Mouse (Mus musculus) spleen, postnatal 10 days (tissue): ENCODE data around the gene Armh4.
"Not testable (repeated sequence)": the region's sequence is repeated elsewhere in the genome, so short reads cannot be mapped to it uniquely, and the experiment has no call there.

Experiments
- DNase-seq, 2 experiments: peaks; one replicate each; pipeline ENCODE4 v3.0.0; 2021 to 2022; ENCODE audit warnings: low spot score in 2 of 2

Gene Armh4

DNA sequence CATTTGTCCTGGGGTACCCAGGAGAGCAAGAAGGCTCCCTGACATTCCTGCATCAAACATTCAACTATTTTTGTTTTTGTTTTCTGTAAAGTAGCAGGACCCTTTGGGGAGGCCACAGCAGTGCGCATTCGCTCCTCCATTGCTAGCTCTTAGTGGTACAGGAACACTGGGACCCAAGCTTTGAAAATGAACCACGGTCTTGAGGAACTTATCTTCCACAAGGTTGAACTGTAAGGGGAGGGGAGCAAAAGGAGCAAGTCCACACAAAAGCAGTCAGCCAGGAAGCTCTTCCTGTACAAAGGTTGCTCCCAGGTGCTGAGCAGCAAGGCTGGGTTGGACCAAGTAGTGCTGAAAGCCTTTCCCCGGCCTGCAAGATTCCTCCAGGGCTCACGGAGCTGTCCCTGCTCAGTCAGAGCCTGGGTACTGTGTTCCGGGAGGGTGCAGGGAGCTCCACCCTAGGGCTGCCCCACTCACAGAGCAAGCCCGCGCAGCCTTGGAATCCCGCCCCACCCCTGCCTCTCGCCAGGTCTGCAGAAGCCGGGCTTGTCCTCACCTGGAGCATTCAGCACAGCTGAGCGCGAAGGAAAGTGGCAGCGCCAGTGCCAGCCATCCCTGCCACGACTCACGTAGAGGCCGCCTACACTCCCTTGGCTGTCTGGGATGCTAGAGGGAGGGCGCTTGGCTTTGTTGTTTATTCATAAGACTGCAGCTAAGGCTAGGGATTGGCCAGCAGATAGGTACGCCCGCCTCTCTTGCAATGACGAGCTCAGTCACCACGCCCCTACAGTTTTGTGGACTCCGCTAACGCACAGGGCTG lies at the start of gene Armh4:
Armh4 (minus strand) TSS at position 669 of the 817 bp plus-strand sequence.
- peak in 1 of 2 experiments; percentile 12 for DNase-seq

DNA sequence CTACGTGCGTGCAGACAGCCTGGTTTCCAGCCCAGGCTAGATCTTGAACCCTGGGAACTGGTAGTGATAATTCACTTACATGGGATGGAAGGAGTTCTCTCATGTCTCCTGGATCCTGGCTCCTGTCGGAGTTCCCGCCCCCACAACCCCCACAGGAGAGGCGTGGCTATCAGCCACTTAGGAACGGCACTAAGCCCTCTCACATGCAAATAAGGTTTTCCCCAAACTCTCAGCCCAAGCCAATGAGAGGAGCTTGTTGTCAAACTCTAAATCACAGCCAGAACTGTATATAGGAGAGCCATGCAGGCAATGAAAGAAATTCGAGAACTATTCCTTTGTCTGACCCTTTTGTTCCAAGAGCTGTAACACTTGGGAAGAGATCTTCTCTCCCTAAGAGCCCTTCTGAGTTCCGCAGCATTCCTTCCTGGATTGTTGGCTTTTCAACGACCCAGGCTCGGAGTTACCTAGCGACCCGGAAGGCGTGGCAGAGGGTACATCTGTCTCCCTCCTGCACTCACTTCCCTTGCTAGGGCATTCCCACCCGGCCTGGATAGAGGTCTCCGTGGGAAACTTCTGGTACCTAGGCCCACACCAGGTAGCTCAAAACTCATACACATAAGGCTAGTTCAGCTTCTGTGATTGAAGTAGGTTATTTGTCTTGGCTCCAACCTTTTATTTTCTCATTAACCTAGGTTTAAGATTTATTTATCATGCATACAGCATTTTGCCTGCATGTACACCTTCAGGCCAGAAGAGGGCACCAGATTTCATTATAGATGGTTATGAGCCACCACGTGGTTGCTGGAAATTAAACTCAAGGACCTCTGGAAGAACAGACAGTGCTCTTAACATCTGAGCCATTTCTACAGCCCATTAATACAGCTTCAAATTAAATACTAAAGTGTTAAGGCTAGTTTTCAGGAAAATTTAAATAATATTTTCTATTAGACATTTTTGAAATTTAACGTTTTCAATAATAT lies 46.3 kb upstream of the Armh4 start:
- no peak for DNase-seq

DNA sequence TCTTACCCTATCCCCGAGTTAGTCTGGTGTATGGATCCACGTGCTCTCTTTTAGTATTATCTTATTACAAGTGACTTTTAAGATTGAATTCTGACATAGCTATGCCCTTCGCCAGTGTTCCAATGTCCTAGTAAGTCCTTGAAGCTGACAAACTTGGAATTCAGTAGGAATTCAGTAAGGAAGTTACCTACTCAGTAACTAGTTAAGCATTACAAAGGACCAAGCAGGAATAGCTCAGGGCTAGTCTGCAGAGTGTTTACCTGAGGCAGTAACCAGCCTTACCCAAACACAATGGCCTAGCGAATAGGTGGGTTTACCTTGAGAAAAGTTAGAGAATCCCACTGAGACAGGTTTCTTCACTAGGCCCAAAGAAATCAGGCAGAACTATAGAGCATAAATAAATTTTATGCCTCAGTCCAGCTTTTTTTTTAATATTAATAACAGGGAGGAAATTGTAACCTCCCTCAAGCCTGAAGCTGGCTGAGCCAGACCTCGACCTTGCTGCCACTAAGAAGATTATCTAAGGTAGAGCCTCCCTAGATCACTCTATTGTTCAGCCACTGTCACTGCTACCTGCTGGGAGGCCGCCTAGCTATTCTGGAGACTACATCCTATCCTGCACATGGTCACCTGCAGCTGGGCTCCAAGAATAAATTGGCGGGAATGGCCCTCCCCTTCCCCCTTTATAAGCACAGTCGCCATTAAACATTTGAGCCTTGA lies 36.7 kb upstream of the Armh4 start:
- DNase-seq = not testable (repeated sequence)

DNA sequence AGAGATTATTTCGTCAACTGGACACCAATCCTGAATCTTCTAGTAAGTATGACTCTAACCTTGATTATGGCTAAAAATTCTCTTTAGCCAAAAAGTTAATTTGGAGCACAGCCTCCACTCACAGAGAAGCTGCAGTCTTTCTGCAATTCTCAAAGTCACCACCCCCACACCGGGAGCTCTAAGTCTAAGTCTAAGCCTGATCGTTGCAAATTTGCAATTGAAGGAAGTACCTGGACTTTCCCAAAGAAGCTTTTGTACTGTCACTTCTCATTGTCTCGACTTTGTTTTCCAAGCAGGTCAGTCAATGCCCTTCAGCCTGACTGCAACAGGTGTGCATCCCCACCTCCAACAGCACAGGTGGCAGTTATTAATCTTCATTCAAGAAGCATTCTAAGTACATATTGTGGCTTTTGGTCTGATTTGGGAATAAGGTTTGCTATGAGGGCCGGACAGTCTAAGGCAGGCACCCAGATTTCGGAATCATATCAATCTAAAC lies 35.6 kb upstream of the Armh4 start:
- not testable (repeated sequence) for DNase-seq

DNA sequence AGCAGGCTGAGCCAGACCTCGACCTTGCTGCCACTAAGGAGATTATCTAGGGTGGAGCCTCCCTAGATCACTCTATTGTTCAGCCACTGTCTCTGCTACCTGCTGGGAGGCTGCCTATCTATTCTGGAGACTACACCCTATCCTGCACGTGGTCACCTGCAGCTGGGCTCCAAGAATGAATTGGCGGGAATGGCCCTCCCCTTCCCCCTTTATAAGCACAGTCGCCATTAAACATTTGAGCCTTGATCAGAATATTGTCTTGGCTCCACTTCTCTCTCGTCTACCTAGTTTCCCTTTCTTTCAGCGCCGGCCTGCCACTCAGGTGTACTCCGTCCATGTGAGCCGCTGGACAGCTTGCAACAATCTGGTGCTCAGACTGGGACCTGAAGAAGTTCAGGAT lies 29.8 kb upstream of the Armh4 start:
- DNase-seq = not testable (repeated sequence)

DNA sequence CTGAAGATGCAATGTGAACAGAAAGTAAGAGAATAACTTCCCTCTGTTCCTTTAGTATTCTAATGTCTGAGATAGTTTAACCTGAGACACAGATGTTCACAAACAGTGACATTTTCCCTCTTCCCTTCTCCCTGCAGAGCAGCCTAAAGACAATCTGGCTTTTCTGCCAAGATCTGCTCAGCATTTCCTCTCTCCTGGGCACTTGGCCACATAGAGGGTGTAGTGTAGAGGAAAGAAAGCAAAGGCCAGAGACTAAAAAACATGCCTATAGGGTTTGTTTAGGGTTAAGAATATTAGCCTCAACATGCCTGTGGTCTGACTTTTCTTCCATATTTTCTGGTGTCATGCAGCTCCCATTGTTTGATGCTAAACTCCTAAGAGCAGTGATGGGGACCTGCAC lies 21.9 kb upstream of the Armh4 start:
- DNase-seq = not testable (repeated sequence)

DNA sequence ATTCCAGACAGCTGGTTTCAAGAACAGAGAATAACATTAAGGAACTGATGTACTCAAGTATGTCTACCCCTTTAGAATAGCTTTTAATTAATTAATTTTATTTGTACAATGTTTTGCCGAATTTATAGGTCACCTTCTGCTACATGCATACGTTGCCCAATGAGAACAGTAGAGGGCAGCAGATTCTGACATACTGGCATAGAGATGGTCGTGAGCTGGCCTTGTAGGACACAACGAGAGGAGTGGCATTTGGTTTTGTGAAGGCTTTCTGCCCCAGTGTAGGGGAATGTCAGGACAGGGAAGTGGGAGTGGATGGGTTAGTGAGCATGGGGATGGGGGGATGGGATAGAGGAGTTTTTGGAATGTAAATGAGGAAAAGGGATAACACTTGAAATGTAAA lies 18.3 kb upstream of the Armh4 start:
- DNase-seq = no peak

DNA sequence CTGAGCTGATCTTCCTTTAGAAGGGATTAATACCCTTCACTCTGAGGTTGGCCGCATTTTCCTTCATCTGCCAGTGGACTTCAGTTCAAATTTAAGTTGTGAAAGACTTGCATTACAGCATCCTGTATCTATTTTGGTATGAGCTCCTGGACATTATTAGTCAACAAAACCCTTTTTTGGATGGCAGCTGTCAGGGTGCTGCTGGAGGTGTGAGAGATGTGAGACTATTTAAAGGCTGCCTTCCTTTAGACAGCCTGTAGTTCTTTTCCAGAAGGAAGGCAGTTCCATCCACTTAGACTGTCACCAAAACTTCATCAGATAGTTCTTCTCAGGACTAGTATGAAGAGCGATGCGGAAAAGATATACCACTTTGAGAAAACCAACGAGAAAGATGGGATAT lies 10.8 kb upstream of the Armh4 start:
- no peak for DNase-seq

DNA sequence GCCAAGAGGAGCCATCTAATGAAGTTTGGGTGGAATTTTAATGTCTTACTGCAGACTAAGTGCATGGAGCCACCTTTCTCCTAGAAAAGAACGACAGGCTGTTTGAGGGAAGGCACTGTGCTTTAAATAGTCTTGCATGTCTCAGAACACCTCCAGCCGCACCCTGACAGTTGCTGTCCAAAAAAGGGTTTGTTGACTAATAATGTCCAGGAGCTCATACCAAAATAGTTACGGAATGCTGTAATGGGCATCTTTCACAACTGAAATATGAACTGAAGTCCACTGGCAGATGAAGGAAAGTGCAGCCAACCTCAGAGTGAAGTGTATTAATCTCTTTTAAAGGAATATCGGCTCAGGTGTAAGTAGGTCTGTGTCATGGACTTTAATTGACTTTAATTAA lies 7.4 kb upstream of the Armh4 start:
- no peak for DNase-seq

DNA sequence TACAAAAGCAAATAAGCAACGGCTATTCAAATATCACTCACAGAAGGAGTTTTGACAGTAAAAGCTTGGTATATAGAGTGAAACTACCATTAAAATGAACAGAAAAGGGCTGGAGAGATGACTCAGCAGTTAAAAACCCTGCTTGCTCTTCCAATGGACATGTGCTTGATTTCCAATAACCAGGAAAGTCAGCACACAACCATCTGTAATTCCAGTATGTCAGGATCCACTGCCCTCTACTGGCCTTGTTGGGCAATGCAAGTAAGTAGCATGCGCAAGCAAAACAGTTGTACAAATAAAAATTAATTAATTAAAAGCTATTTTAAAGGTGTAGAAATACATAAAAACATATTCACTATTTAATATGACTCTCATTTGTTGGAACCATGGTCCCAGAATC lies 2.6 kb upstream of the Armh4 start:
- peak in 1 of 2 experiments; percentile 26 for DNase-seq

DNA sequence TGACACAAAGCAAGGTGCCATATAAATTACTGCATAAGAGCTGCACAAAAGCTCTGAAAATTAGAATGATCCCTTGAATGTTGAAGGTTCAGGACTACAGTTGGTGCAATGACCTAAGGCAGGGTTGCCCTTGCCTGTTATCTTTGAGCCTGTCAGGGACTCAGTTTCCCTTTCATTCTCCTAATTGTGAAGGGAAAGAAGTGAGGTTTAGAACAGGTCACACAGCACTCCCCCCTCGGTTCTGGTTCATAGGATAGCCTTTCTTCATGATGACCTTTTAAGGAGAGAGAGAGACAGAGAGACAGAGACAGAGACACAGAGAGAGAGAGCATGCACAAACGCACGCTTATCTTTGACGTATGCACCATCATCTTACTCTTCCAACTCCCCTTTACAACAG lies 683 bp upstream of the Armh4 start:
- no peak for DNase-seq

DNA sequence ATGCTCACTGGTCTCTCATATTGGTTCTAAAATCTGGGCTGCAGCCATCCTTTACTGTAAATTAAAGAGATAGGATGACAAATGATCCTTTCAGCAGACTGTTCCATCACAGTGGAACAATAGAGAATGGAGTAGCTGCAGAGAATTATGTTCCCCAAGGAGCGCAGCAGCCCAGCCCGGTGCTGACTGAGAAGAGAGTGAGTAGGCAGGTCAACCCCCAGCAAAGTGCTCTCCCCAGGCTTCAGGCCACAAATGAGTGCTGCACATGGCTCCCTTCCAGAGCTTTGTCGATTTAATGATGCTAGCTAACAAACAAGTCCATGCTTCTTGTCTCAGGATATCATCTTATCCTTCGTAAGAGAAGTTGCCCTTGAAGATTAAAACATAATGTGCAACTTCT lies 2.8 kb downstream of the Armh4 start:
- no peak for DNase-seq

DNA sequence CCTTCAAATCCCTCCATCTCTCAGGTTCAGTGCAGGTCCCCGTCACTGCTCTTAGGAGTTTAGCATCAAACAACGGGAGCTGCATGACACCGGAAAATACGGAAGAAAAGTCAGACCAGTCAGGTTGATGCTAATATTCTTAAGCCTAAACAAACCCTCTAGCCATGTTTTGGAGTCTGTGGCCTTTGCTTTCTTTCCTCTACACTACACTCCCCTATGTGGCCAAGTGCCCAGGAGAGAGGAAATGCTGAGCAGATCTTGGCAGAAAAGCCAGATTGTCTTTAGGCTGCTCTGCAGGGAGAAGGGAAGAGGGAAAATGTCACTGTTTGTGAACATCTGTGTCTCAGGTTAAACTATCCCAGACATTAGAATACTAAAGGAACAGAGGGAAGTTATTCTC lies 5.6 kb downstream of the Armh4 start:
- DNase-seq = not testable (repeated sequence)

DNA sequence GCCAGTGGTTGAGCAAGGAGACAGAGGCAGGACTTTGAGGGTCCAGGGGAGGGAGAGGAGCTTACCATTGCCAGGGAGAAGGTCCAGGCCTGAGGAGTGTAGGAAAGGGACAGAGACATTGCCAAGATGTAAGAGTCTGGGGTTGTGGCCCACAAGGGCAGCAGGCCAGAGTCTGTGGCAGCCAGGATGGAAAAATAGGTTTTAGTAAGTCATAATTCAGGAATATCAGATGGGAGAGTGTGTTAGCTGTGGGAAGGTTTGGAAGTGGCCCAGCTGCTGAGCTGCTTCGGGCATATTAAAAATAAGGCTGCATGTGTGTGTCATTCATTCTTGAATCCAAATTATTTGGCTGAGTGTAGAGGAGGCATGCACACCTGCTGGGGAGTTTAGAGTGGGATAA lies 11.4 kb downstream of the Armh4 start:
- DNase-seq = no peak

DNA sequence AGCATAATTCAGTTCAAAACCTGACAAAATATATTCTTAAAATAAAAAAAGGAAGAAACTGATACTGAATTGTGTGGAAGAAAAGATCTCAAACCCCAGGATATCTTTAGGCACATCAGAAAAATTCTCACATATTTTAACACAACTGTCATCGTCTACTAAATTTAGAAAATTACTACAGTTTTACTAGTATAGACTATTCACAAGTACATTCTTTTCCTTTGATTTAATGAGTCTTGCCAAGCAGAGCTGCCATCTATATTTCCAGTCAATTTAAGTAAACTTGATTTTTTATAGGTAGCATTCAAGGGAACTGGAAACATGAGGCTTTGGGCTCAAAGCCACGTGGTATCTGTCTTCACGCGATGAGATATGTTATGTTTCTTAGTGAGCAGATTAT lies 16.6 kb downstream of the Armh4 start:
- no peak for DNase-seq

DNA sequence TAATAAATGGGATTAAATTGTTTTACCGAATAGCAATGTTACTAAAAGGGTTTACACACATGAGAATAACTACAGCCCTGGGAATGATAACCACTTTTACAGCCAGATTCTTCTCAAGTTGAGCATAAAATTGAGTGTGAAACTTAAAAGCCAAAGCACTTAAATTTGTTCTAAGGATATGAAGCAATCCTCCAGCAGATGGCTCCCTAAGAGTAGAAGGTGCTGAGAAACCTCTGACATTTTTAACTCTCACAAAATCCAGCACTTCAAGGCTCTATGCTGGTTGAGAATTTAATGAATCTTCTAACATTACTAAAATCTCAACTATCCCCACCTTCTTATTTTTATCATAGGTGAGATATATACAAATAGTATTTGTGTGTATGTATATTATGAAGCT lies 27.3 kb downstream of the Armh4 start:
- DNase-seq = no peak

DNA sequence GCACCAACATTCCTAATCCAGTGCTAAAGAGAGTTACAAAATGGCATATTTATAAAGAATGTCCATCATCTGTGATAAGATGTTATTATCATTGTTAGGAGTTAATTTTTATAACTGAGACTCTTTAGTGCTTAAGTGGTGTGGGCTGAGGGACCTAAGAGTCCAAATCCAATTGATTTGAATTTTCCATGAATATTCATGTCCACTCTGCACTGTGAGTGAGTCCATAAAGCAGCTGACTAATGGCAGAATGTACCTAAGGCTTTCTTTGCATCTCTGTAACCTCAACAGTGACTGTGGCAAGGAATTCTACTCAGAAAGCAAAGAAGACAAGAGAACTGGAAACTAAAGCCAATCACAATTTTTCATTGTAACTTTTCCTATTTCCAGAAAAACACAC lies 30.6 kb downstream of the Armh4 start:
- no peak for DNase-seq

DNA sequence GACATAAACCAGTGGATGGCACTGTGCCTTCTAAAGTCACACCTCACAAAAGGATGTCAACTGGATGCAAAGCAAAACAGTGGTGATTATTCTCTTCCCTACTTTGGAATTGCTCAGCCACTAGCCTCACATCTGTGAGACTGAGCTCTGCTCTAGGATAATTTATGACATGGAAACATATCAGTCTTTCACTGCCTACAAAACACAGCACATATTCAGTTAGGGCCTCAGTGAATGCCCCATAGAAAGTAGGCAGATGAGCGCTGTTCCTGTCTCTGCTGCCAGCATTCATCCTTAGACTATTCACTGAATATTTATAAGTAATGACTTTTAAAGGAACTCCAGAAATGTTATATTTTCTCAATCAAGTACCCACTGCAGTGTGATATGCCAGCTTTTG lies 37.3 kb downstream of the Armh4 start:
- DNase-seq = no peak

DNA sequence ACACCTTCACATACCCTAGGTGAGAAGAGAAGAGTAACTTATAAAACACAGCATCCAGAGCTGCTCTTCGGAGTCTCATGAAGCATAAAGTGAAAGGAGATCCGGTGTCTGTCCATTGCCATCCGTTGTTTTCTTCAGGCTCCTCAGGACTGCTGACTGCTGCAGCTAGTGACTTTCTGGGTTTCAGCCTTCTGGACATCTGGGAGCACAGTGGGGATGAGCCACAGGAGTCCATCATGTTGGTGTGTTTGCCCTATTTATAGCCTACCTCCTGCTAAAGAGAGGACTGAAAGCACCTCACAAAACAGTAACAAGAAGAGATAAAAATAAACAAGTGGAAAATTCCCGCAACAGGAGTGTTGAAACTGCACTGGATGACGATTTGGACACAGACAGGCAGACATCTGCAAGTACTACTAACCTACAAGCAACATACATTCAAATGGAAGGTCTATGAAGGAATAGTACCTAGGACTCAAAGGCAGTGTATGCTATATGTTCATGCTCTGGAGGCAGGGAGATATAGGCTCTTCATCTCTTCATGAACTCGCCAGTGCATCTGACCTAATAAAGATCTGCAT lies 39.1 kb downstream of the Armh4 start:
- DNase-seq = no peak

DNA sequence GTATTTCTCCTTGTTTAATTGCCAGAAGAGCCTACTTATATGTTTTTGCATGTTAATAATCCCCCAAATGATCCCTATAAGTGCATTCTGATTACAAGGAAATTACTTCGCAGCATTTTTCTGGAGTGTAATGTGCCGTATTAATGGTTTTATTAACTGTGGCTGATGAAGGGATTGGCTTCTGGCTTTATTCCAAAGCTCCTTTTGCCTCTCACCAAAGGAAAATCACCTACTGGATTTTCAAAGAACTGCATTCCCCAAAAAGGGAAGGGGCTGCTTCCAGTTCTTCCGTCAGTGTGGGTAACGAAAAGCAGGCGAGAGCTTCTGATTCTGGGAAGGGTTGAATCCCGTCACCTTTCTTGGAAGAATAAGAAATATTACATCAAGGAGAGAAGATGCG lies 43.9 kb downstream of the Armh4 start:
- DNase-seq = no peak

DNA sequence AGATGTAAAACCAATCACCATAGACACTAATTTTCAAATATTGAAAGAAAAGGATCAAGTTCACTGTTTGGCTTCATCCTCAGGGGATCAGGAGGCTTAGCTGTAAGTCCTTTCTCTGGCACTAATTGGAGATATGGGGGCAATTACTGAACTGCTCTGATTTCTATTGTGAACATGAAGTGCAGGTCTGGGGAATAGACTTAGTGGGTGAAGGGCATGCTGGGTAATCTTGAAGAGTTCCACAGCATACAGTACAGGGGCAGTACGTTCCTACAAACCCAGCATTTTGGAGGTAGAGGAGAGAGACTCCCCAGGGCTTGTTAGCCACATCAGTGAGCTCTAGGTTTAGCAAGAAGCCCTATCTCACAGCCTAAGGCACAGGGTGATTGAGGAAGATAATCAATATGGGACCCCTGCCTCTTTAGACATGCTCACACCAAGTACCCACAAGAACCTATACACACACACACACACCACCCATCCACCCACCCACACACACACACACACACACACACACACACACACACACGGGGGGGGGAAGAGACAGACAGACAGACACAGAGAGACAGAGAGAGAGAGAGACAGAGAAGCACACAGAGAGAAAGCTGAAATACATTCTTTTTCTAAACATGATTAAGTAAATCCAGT lies 44.6 kb downstream of the Armh4 start:
- DNase-seq = no peak
